In genomic region chr6:148586439-148587321, GRCm38 (mm10) we compare ENCODE assay signal across 22 mouse cellular contexts.
DNase-seq lines count a peak whose midpoint lies in the region; ATAC-seq and TF ChIP-seq lines count a peak whose summit lies in the region.
"Had no signal": no experiment of that assay in that cellular context is flagged by ENCODE, and none has a peak within 500 bp of the region (broad histone marks: within the 10 kb centered on the region; RNA-seq: fewer than 3 reads in every experiment).

No protein-coding gene starts in this region.

- 69% methylated on average over 10 of the region's 10 CpGs for WGBS in hindbrain, embryonic 14.5 days
- WGBS in hindbrain, embryonic 11.5 days = 82% methylated on average over 10 of the region's 10 CpGs
- WGBS in liver, embryonic 15.5 days (ENCODE audit: insufficient replicate concordance) = 55% methylated on average over 10 of the region's 10 CpGs
- WGBS in midbrain, postnatal 0 days = 55% methylated on average over 10 of the region's 10 CpGs
- WGBS in intestine, embryonic 16.5 days = 75% methylated on average over 10 of the region's 10 CpGs

- H3K27ac ChIP-seq in hindbrain, embryonic 14.5 days = no peak overlapping the region
- no peak overlapping the region for H3K27ac ChIP-seq in hindbrain, embryonic 11.5 days (ENCODE audit: low read depth, low read length)
- no peak overlapping the region for H3K27ac ChIP-seq in liver, embryonic 15.5 days (replicated peaks)
- H3K27ac ChIP-seq in midbrain, postnatal 0 days (ENCODE audit: low read depth, low read length) = no peak overlapping the region
- H3K27ac ChIP-seq in intestine, embryonic 16.5 days (ENCODE audit: low read length) = no peak overlapping the region
- H3K27ac ChIP-seq: embryonic facial prominence, embryonic 12.5 days; heart, embryonic 10.5 days; hindbrain, embryonic 10.5 days; limb, embryonic 10.5 days; neural tube, embryonic 13.5 days had no signal

- peak; percentile 43; the same call in 1 of the 2 replicates for ATAC-seq in hindbrain, embryonic 14.5 days (ENCODE audit: low FRiP score)
- no peak for ATAC-seq in hindbrain, embryonic 11.5 days (ENCODE audit: low FRiP score)
- ATAC-seq in liver, embryonic 15.5 days (ENCODE audit: insufficient read depth) = peak; percentile 41; the same call in 1 of the 2 replicates
- ATAC-seq in midbrain, postnatal 0 days (ENCODE audit: low FRiP score) = 0 out of 2 replicates have a peak, but pooled peaks have one; percentile 13
- no peak for ATAC-seq in intestine, embryonic 16.5 days

- no peaks in the 10 kb centered on the region for H3K4me1 ChIP-seq in hindbrain, embryonic 14.5 days (replicated peaks; ENCODE audit: control insufficient read depth, insufficient read depth, low read length)
- no peaks in the 10 kb centered on the region for H3K4me1 ChIP-seq in hindbrain, embryonic 11.5 days (replicated peaks; ENCODE audit: control insufficient read depth, insufficient read depth, low read length)
- H3K4me1 ChIP-seq in liver, embryonic 15.5 days (replicated peaks) = peaks cover 6% of the 10 kb centered on the region; the same call in 1 of the 2 replicates
- H3K4me1 ChIP-seq in midbrain, postnatal 0 days (ENCODE audit: insufficient read depth, low read length) = no peaks in the 10 kb centered on the region
- H3K4me1 ChIP-seq in intestine, embryonic 16.5 days (ENCODE audit: control insufficient read depth, insufficient read depth, low read length) = no peaks in the 10 kb centered on the region
- H3K4me1 ChIP-seq: embryonic facial prominence, embryonic 12.5 days; heart, embryonic 10.5 days; hindbrain, embryonic 10.5 days; limb, embryonic 10.5 days; neural tube, embryonic 13.5 days had no signal

- DNase-seq in hindbrain, embryonic 14.5 days (ENCODE audit: low spot score) = peak; percentile 30
- DNase-seq in hindbrain, embryonic 11.5 days (ENCODE audit: low spot score) = no peak
- peak; percentile 32 for DNase-seq in c-Kit-positive CD71-positive TER-119-negative erythroid progenitor cells, embryonic 14.5 days (ENCODE audit: low read depth)
- peak; percentile 49 for DNase-seq in midbrain, postnatal 0 days (ENCODE audit: low spot score)
- no peak for DNase-seq in heart, adult 18-20 months
- DNase-seq: adrenal gland, postnatal 25 days; cerebellum, adult 8-10 months; gastrocnemius, postnatal 36 days; kidney, adult 9 months; kidney, postnatal 25 days; lung, adult 18-20 months; lung, postnatal 14 days; right cerebral cortex, postnatal 25 days had no signal

- no peak overlapping the region for H3K9ac ChIP-seq in hindbrain, embryonic 14.5 days
- H3K9ac ChIP-seq in hindbrain, embryonic 11.5 days (ENCODE audit: low read depth, low read length) = no peak overlapping the region
- no peak overlapping the region for H3K9ac ChIP-seq in liver, embryonic 15.5 days
- no peak overlapping the region for H3K9ac ChIP-seq in midbrain, postnatal 0 days (replicated peaks; ENCODE audit: low read length, poor library complexity, severe bottlenecking)
- H3K9ac ChIP-seq in intestine, embryonic 16.5 days (ENCODE audit: low read depth, low read length) = no peak overlapping the region
- H3K9ac ChIP-seq: embryonic facial prominence, embryonic 12.5 days; neural tube, embryonic 13.5 days had no signal

- no peaks in the 10 kb centered on the region for H3K36me3 ChIP-seq in hindbrain, embryonic 14.5 days (replicated peaks; ENCODE audit: control insufficient read depth, insufficient read depth)
- no peaks in the 10 kb centered on the region for H3K36me3 ChIP-seq in hindbrain, embryonic 11.5 days (ENCODE audit: control insufficient read depth, insufficient read depth, low read length)
- H3K36me3 ChIP-seq in liver, embryonic 15.5 days (replicated peaks) = no peaks in the 10 kb centered on the region
- H3K36me3 ChIP-seq in midbrain, postnatal 0 days (ENCODE audit: insufficient read depth, low read length) = no peaks in the 10 kb centered on the region
- H3K36me3 ChIP-seq in intestine, embryonic 16.5 days (ENCODE audit: control insufficient read depth, insufficient read depth, low read length) = no peaks in the 10 kb centered on the region
- H3K36me3 ChIP-seq: embryonic facial prominence, embryonic 12.5 days; heart, embryonic 10.5 days; hindbrain, embryonic 10.5 days; limb, embryonic 10.5 days; neural tube, embryonic 13.5 days had no signal

- no peaks in the 10 kb centered on the region for H3K27me3 ChIP-seq in hindbrain, embryonic 14.5 days (ENCODE audit: control insufficient read depth, insufficient read depth, low read length)
- H3K27me3 ChIP-seq in hindbrain, embryonic 11.5 days (ENCODE audit: control insufficient read depth, insufficient read depth, low read length) = no peaks in the 10 kb centered on the region
- no peaks in the 10 kb centered on the region for H3K27me3 ChIP-seq in liver, embryonic 15.5 days
- no peaks in the 10 kb centered on the region for H3K27me3 ChIP-seq in midbrain, postnatal 0 days (ENCODE audit: insufficient read depth, low read length)
- H3K27me3 ChIP-seq in intestine, embryonic 16.5 days (replicated peaks; ENCODE audit: control insufficient read depth, insufficient read depth, low read length) = no peaks in the 10 kb centered on the region
- H3K27me3 ChIP-seq: CH12.LX; embryonic facial prominence, embryonic 12.5 days; neural tube, embryonic 13.5 days had no signal

- no peak for TF ChIP-seq CTCF in midbrain, postnatal 0 days (IDR thresholded peaks at IDR 0.05)

- no peak overlapping the region for H3K4me2 ChIP-seq in hindbrain, embryonic 14.5 days (replicated peaks)
- H3K4me2 ChIP-seq in hindbrain, embryonic 11.5 days (replicated peaks; ENCODE audit: low read depth, low read length) = no peak overlapping the region
- no peak overlapping the region for H3K4me2 ChIP-seq in liver, embryonic 15.5 days
- H3K4me2 ChIP-seq in midbrain, postnatal 0 days (ENCODE audit: low read depth, low read length, poor library complexity, severe bottlenecking) = no peak overlapping the region
- H3K4me2 ChIP-seq in intestine, embryonic 16.5 days (ENCODE audit: low read depth, low read length) = no peak overlapping the region
- H3K4me2 ChIP-seq: embryonic facial prominence, embryonic 12.5 days; neural tube, embryonic 13.5 days had no signal

- H3K9me3 ChIP-seq in hindbrain, embryonic 14.5 days (ENCODE audit: control insufficient read depth, low read length) = no peaks in the 10 kb centered on the region
- H3K9me3 ChIP-seq in hindbrain, embryonic 11.5 days (ENCODE audit: control insufficient read depth, low read length) = no peaks in the 10 kb centered on the region
- no peaks in the 10 kb centered on the region for H3K9me3 ChIP-seq in liver, embryonic 15.5 days (replicated peaks)
- H3K9me3 ChIP-seq in midbrain, postnatal 0 days (ENCODE audit: low read length) = no peaks in the 10 kb centered on the region
- H3K9me3 ChIP-seq in intestine, embryonic 16.5 days (ENCODE audit: control insufficient read depth, low read length) = no peaks in the 10 kb centered on the region
- H3K9me3 ChIP-seq: embryonic facial prominence, embryonic 12.5 days; heart, embryonic 10.5 days; hindbrain, embryonic 10.5 days; limb, embryonic 10.5 days; neural tube, embryonic 13.5 days had no signal

- no peak overlapping the region for H3K4me3 ChIP-seq in hindbrain, embryonic 14.5 days (replicated peaks; ENCODE audit: low read length)
- H3K4me3 ChIP-seq in hindbrain, embryonic 11.5 days (ENCODE audit: low read depth, low read length) = no peak overlapping the region
- H3K4me3 ChIP-seq in liver, embryonic 15.5 days (replicated peaks) = no peak overlapping the region
- H3K4me3 ChIP-seq in midbrain, postnatal 0 days (ENCODE audit: low read depth, low read length) = no peak overlapping the region
- no peak overlapping the region for H3K4me3 ChIP-seq in intestine, embryonic 16.5 days (ENCODE audit: low read length)
- H3K4me3 ChIP-seq: embryonic facial prominence, embryonic 12.5 days; erythroblast, embryonic 14.5 days; heart, embryonic 10.5 days; hindbrain, embryonic 10.5 days; limb, embryonic 10.5 days; neural tube, embryonic 13.5 days had no signal

Comparison
In these comparisons a context has a peak if more than half of its experiments do, and no peak if none do; other contexts are left out.
1. ATAC-seq: peak in hindbrain, embryonic 14.5 days (single experiment), liver, embryonic 15.5 days (single experiment) and midbrain, postnatal 0 days (single experiment); none in hindbrain, embryonic 11.5 days (single experiment) and intestine, embryonic 16.5 days (single experiment).
2. DNase-seq: peak in hindbrain, embryonic 14.5 days (single experiment), c-Kit-positive CD71-positive TER-119-negative erythroid progenitor cells, embryonic 14.5 days (single experiment) and midbrain, postnatal 0 days (single experiment); none in hindbrain, embryonic 11.5 days (single experiment) and heart, adult 18-20 months (0 of 2).